Mouse (Mus musculus) CH12.LX (cell line): ENCODE data around the gene Ctcf. TPM values are rescaled to one million over a fixed set of nuclear protein-coding genes. Genes with fewer than 3 reads are reported as not detected.
A peak's percentile ranks its signal among the peaks of the same experiment; 100 is the strongest.

Experiments used
- DNase-seq: peaks from one replicate; pipeline ENCODE4 v3.0.0-alpha.2; 2013; ENCODE audit errors: extremely low read depth
- H3K27ac ChIP-seq: 2 replicates; pipeline ENCODE4 v1.5.1; 2012; ENCODE audit warnings: low read depth, mild to moderate bottlenecking, control low read depth, moderate library complexity; ENCODE audit not compliant: insufficient read depth
- H3K27me3 ChIP-seq: replicated peaks from 2 replicates; pipeline ENCODE3; 2012; ENCODE audit warnings: inconsistent platforms
- H3K36me3 ChIP-seq, 2 experiments: replicated peaks in 1 of 2; 2 replicates each; pipeline versions ENCODE3 to v1.6.1; 2012; ENCODE audit warnings: inconsistent platforms in 1 of 2, low read length in 1 of 2, mild to moderate bottlenecking in 1 of 2, mixed read lengths in 1 of 2, moderate library complexity in 1 of 2; ENCODE audit not compliant: control insufficient read depth in 1 of 2, insufficient read depth in 1 of 2
- H3K4me1 ChIP-seq, 2 experiments: 2 replicates each; pipeline ENCODE4 v1.6.1; 2012; ENCODE audit warnings: inconsistent platforms in 1 of 2, moderate library complexity in 1 of 2; ENCODE audit not compliant: insufficient read depth in 2 of 2, control insufficient read depth in 1 of 2
- H3K4me2 ChIP-seq: 2 replicates; pipeline ENCODE4 v1.6.1; 2012; ENCODE audit warnings: low read depth, mild to moderate bottlenecking, control low read depth; ENCODE audit not compliant: poor library complexity, insufficient read depth, severe bottlenecking
- H3K4me3 ChIP-seq, 3 experiments: fragments of 150-350 bp in 1 of 3; sonication (generic) in 1 of 3; replicated peaks in 1 of 3; 2 replicates each; pipeline versions ENCODE3 to v1.5.1; 2011 to 2012; ENCODE audit warnings: low read depth in 2 of 3, low read length in 2 of 3, mild to moderate bottlenecking in 2 of 3, moderate library complexity in 2 of 3, control low read depth in 1 of 3, improper control_type of control experiment in 1 of 3, inconsistent platforms in 1 of 3, mixed read lengths in 1 of 3; ENCODE audit not compliant: poor library complexity in 1 of 3
- H3K79me2 ChIP-seq: replicated peaks from 2 replicates; pipeline ENCODE4 v1.6.1; 2012; ENCODE audit warnings: mild to moderate bottlenecking, moderate library complexity; ENCODE audit not compliant: control insufficient read depth, poor library complexity, insufficient read depth, severe bottlenecking; ENCODE audit errors: extremely low read depth
- H3K9ac ChIP-seq: 2 replicates; pipeline ENCODE4 v1.6.1; 2012; ENCODE audit warnings: low read depth, mild to moderate bottlenecking, control low read depth, moderate library complexity; ENCODE audit not compliant: insufficient read depth
- H3K9me3 ChIP-seq: replicated peaks from 2 replicates; pipeline ENCODE3; 2012; ENCODE audit warnings: low read length, inconsistent platforms, mixed read lengths
- CHD2 ChIP-seq: IDR thresholded peaks from 2 replicates; pipeline ENCODE4 v1.6.1; 2011; ENCODE audit warnings: low read length, improper control_type of control experiment
- CTCF ChIP-seq, 2 experiments: IDR thresholded peaks in 1 of 2; conservative IDR thresholded peaks in 1 of 2; 2 replicates each; pipeline ENCODE4 v1.5.1; 2011 to 2012; ENCODE audit warnings: low read depth in 2 of 2, low read length in 2 of 2, improper control_type of control experiment in 1 of 2, inconsistent platforms in 1 of 2, mild to moderate bottlenecking in 1 of 2, moderate library complexity in 1 of 2
- E2F4 ChIP-seq: IDR thresholded peaks from 2 replicates; pipeline ENCODE4 v1.6.1; 2011; ENCODE audit warnings: low read depth, low read length, improper control_type of control experiment; ENCODE audit not compliant: insufficient replicate concordance
- ELF1 ChIP-seq: IDR thresholded peaks from 2 replicates; pipeline ENCODE4 v1.6.1; 2014; ENCODE audit warnings: low read depth, mild to moderate bottlenecking, inconsistent platforms, low read length, improper control_type of control experiment
- EP300 ChIP-seq: IDR thresholded peaks from 2 replicates; pipeline ENCODE4 v1.6.1; 2011; ENCODE audit warnings: low read length, improper control_type of control experiment
- HCFC1 ChIP-seq: IDR thresholded peaks from 2 replicates; pipeline ENCODE4 v1.6.1; 2012; ENCODE audit warnings: low read depth, mild to moderate bottlenecking, inconsistent platforms, low read length, improper control_type of control experiment
- IRF4 ChIP-seq: IDR thresholded peaks from 2 replicates; pipeline ENCODE4 v1.6.1; 2014; ENCODE audit warnings: low read depth, mild to moderate bottlenecking, inconsistent platforms, low read length, improper control_type of control experiment
- JUN ChIP-seq: IDR thresholded peaks from 2 replicates; pipeline ENCODE4 v1.6.1; 2011; ENCODE audit warnings: low read depth, mild to moderate bottlenecking, low read length, improper control_type of control experiment, moderate library complexity; ENCODE audit not compliant: insufficient read depth
- JUND ChIP-seq: conservative IDR thresholded peaks from 2 replicates; pipeline ENCODE4 v1.6.1; 2011; ENCODE audit warnings: low read depth, low read length, improper control_type of control experiment
- KAT2A ChIP-seq: IDR thresholded peaks from 2 replicates; pipeline ENCODE4 v1.6.1; 2012; ENCODE audit warnings: low read length, improper control_type of control experiment, inconsistent platforms; ENCODE audit not compliant: insufficient replicate concordance
- MAFK ChIP-seq: IDR thresholded peaks from 2 replicates; pipeline ENCODE4 v1.6.1; 2011; ENCODE audit warnings: low read length, improper control_type of control experiment; ENCODE audit not compliant: insufficient replicate concordance
- MAZ ChIP-seq: IDR thresholded peaks from 2 replicates; pipeline ENCODE4 v1.6.1; 2012; ENCODE audit warnings: low read depth, mild to moderate bottlenecking, inconsistent platforms, low read length, improper control_type of control experiment, moderate library complexity
- MEF2A ChIP-seq: IDR thresholded peaks from 2 replicates; pipeline ENCODE4 v1.6.1; 2014; ENCODE audit warnings: low read depth, mild to moderate bottlenecking, inconsistent platforms, low read length, improper control_type of control experiment, borderline replicate concordance
- MXI1 ChIP-seq: IDR thresholded peaks from 2 replicates; pipeline ENCODE4 v1.6.1; 2011; ENCODE audit warnings: mild to moderate bottlenecking, low read depth, low read length, improper control_type of control experiment
- MYC ChIP-seq: IDR thresholded peaks from 2 replicates; pipeline ENCODE4 v1.6.1; 2011; ENCODE audit warnings: low read depth, mild to moderate bottlenecking, improper control_type of control experiment, low read length
- NELFE ChIP-seq: IDR thresholded peaks from 2 replicates; pipeline ENCODE4 v1.6.1; 2011; ENCODE audit warnings: low read depth, low read length, improper control_type of control experiment
- NRF1 ChIP-seq: IDR thresholded peaks from 2 replicates; pipeline ENCODE4 v1.6.1; 2014; ENCODE audit warnings: low read depth, mild to moderate bottlenecking, inconsistent platforms, low read length, improper control_type of control experiment, moderate library complexity
- PAX5 ChIP-seq: IDR thresholded peaks from 2 replicates; pipeline ENCODE4 v1.6.1; 2012; ENCODE audit warnings: low read length, inconsistent platforms, mixed read lengths
- POLR2A ChIP-seq: IDR thresholded peaks from 2 replicates; pipeline ENCODE4 v1.6.1; 2011; ENCODE audit warnings: low read depth, mild to moderate bottlenecking, improper control_type of control experiment, low read length
- POLR2AphosphoS2 ChIP-seq: IDR thresholded peaks from 2 replicates; pipeline ENCODE4 v1.6.1; 2011; ENCODE audit warnings: low read depth, low read length, improper control_type of control experiment
- RAD21 ChIP-seq: IDR thresholded peaks from 2 replicates; pipeline ENCODE4 v1.6.1; 2011; ENCODE audit warnings: low read depth, mild to moderate bottlenecking, low read length, improper control_type of control experiment, moderate library complexity
- RCOR1 ChIP-seq: conservative IDR thresholded peaks from 2 replicates; pipeline ENCODE4 v1.6.1; 2012; ENCODE audit warnings: low read depth, mild to moderate bottlenecking, inconsistent platforms, low read length, improper control_type of control experiment
- SIN3A ChIP-seq: IDR thresholded peaks from 2 replicates; pipeline ENCODE4 v1.6.1; 2012; ENCODE audit warnings: low read length, improper control_type of control experiment, inconsistent platforms
- SMC3 ChIP-seq: IDR thresholded peaks from 2 replicates; pipeline ENCODE4 v1.6.1; 2011; ENCODE audit warnings: low read depth, low read length, improper control_type of control experiment
- TBP ChIP-seq: conservative IDR thresholded peaks from 2 replicates; pipeline ENCODE4 v1.6.1; 2011; ENCODE audit warnings: low read depth, low read length, improper control_type of control experiment
- TCF12 ChIP-seq: IDR thresholded peaks from 2 replicates; pipeline ENCODE4 v1.6.1; 2014; ENCODE audit warnings: low read depth, mild to moderate bottlenecking, inconsistent platforms, low read length, improper control_type of control experiment
- USF2 ChIP-seq: conservative IDR thresholded peaks from 2 replicates; pipeline ENCODE4 v1.6.1; 2011; ENCODE audit warnings: low read depth, low read length, improper control_type of control experiment
- ZMIZ1 ChIP-seq: IDR thresholded peaks from 2 replicates; pipeline ENCODE4 v1.6.1; 2012; ENCODE audit warnings: low read depth, mild to moderate bottlenecking, inconsistent platforms, low read length, improper control_type of control experiment
- ZNF384 ChIP-seq: IDR thresholded peaks from 2 replicates; pipeline ENCODE4 v1.6.1; 2012; ENCODE audit warnings: low read depth, low read length, improper control_type of control experiment, inconsistent platforms
- dilution Hi-C: fragments of 300-500 bp; cut with MboI; formaldehyde crosslinking; loops from 2 replicates; pipeline ENCODE4 v1.14.3; 2020; ENCODE audit warnings: low sequenced_read_pairs; ENCODE audit not compliant: extremely low pct_unique_long_range_greater_than_20kb, extremely low pct_ligation_motif_present
- in situ Hi-C: fragments of 300-500 bp; cut with MboI; formaldehyde crosslinking; loops from 3 replicates; pipeline ENCODE4 v1.14.3; 2019; ENCODE audit warnings: low sequenced_read_pairs, low pct_ligation_motif_present, low pct_unique_long_range_greater_than_20kb, mixed read lengths
- polyA plus RNA-seq: library from polyadenylated mRNA; unstranded; fragments of >175 nt; gene quantifications from 2 replicates; pipeline ENCODE4 v1.2.1, GENCODE M21; 2012; ENCODE audit warnings: low read depth; ENCODE audit not compliant: insufficient read length
- total RNA-seq, 2 experiments: library from RNA; depleted of rRNA; stranded (reverse); fragments of 300-350 nt in 1 of 2; fragments of >200 nt in 1 of 2; gene quantifications; 2 replicates each; pipeline ENCODE4 v1.2.3; 2012 to 2014

Ctcf gene
- total and polyA plus RNA-seq, 3 experiments = 42.3 to 97.9 (median 52.4) TPM

DNA sequence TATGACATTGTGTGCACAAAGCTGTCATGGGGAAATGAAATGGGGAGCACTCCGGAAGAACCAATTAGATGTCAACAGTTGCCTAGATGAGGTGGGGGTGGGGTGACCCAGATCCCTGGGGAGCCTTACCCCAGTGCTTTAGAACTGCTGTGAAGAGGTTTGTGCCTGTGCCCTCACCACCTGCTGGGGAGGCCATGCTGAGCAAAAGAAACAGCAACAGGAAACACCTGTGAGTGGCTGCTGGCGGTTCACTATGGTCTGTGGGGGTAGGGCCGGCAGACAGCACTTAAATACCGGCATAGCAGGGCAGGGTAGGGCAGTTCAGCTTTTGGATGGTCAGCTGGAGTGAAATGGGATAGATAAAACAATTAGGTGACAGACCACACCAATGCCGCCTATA is 13.2 kb upstream of the Ctcf start (continued):
- TF ChIP-seq MXI1 (peak; percentile 82), SIN3A (peak; percentile 98), EP300 (peak; percentile 97), IRF4 (peak; percentile 86), NELFE (peak; percentile 51; the same call in 1 of the 2 replicates)
- TF ChIP-seq, all 38 proteins: peak for 26

GRCm38 (mm10) chr8:105623679-105624245 is 12.6 kb upstream of the Ctcf start:
- in situ Hi-C loops = no loop called here
- H3K79me2 ChIP-seq = peaks cover 4% of the 10 kb centered on the region

GRCm38 (mm10) chr8:105624401-105624800 is 12.0 kb upstream of the Ctcf start:
- dilution Hi-C loops = no loop called here
- Histone ChIP-seq H3K4me2 (peak overlapping the region; percentile 64), H3K9me3 (no peaks in the 10 kb centered on the region), H3K27me3 (no peaks in the 10 kb centered on the region), H3K27ac (peak overlapping the region; percentile 97), H3K4me1 (peaks cover 16 to 75% of the 10 kb centered on the region in 2 experiments), H3K36me3 (peaks cover 12 to 24% of the 10 kb centered on the region in 2 experiments), H3K4me3 (no peak overlapping the region), H3K79me2 (peaks cover 4% of the 10 kb centered on the region), H3K9ac (peak overlapping the region; percentile 75)
- no peak for TF ChIP-seq MEF2A
- no peak for TF ChIP-seq MAZ
- no peak for TF ChIP-seq TCF12
- TF ChIP-seq ZNF384 = no peak
- no peak for TF ChIP-seq POLR2AphosphoS2
- no peak for TF ChIP-seq ZMIZ1
- TF ChIP-seq POLR2A = no peak
- TF ChIP-seq CTCF (conservative IDR thresholded peaks at IDR 0.05 in 1 of 2, IDR thresholded peaks at IDR 0.05 in 1 of 2; ENCODE audit: low read depth in 2 of 2, low read length in 2 of 2) = no peak
- no peak for TF ChIP-seq E2F4
- TF ChIP-seq SMC3 = no peak
- TF ChIP-seq JUND = no peak
- no peak for TF ChIP-seq EP300
- no peak for TF ChIP-seq MAFK
- no peak for TF ChIP-seq RAD21
- no peak for TF ChIP-seq PAX5
- TF ChIP-seq RCOR1 = no peak
- TF ChIP-seq KAT2A = no peak
- no peak for TF ChIP-seq NRF1
- no peak for TF ChIP-seq USF2
- in situ Hi-C loops = no loop called here
- no peak for DNase-seq

More at GRCm38 (mm10) chr8:105623679-105624245, 12.6 kb upstream of the Ctcf start:
- Histone ChIP-seq H3K4me3 (peak overlapping the region; percentile 36 to 38 (median 36)), H3K4me1 (peaks cover 15 to 69% of the 10 kb centered on the region in 2 experiments), H3K9me3 (no peaks in the 10 kb centered on the region), H3K4me2 (peak overlapping the region; percentile 64), H3K27me3 (no peaks in the 10 kb centered on the region), H3K9ac (peak overlapping the region; percentile 75), H3K27ac (peak overlapping the region; percentile 97), H3K36me3 (peaks cover 12 to 30% of the 10 kb centered on the region in 2 experiments)
- TF ChIP-seq POLR2AphosphoS2 = no peak
- TF ChIP-seq CTCF (conservative IDR thresholded peaks at IDR 0.05 in 1 of 2, IDR thresholded peaks at IDR 0.05 in 1 of 2; ENCODE audit: low read depth in 2 of 2, low read length in 2 of 2) = no peak
- no peak for TF ChIP-seq NELFE
- no peak for TF ChIP-seq ZNF384
- TF ChIP-seq MEF2A = no peak
- TF ChIP-seq POLR2A = no peak
- TF ChIP-seq ZMIZ1 = no peak
- TF ChIP-seq SIN3A = no peak
- no peak for TF ChIP-seq JUN
- no peak for TF ChIP-seq HCFC1
- no peak for TF ChIP-seq CHD2
- TF ChIP-seq MYC = no peak
- TF ChIP-seq TBP = no peak
- no peak for TF ChIP-seq ELF1
- dilution Hi-C loops = no loop called here
- no peak for DNase-seq
